Mouse (Mus musculus) kidney, embryonic 16.5 days (tissue): ENCODE data around the gene Atad1. TPM values are rescaled to one million over a fixed set of nuclear protein-coding genes. Genes with fewer than 3 reads are reported as not detected.
"Not testable (repeated sequence)": the region's sequence is repeated elsewhere in the genome, so short reads cannot be mapped to it uniquely, and the experiment has no call there.

Experiments
- ATAC-seq: fragments of 200-750 bp; cut with Nextera tagmentation; 2 replicates; pipeline ENCODE4 v1.8.0; 2017; ENCODE audit warnings: moderate TSS enrichment; ENCODE audit not compliant: low FRiP score, low TSS enrichment
- H3K27ac ChIP-seq: fragments of 300-500 bp; sonication (generic); 2 replicates; pipeline ENCODE4 v1.5.1; 2014; ENCODE audit warnings: low read length
- H3K27me3 ChIP-seq: fragments of 300-500 bp; sonication (generic); 2 replicates; pipeline ENCODE4 v1.6.1; 2014; ENCODE audit warnings: low read length, control low read depth, mixed read lengths; ENCODE audit not compliant: insufficient read depth
- H3K36me3 ChIP-seq: fragments of 300-500 bp; sonication (generic); 2 replicates; pipeline ENCODE4 v1.6.1; 2014; ENCODE audit warnings: low read length, control low read depth, mixed read lengths; ENCODE audit not compliant: insufficient read depth
- H3K4me1 ChIP-seq: fragments of 300-500 bp; sonication (generic); 2 replicates; pipeline ENCODE4 v1.6.1; 2014; ENCODE audit warnings: low read length, control low read depth, mixed read lengths; ENCODE audit not compliant: insufficient read depth
- H3K4me2 ChIP-seq: fragments of 300-500 bp; sonication (generic); replicated peaks from 2 replicates; pipeline ENCODE4 v1.6.1; 2014; ENCODE audit warnings: low read depth, low read length
- H3K4me3 ChIP-seq: fragments of 300-500 bp; sonication (generic); 2 replicates; pipeline ENCODE4 v1.5.1; 2014; ENCODE audit warnings: mild to moderate bottlenecking, low read length
- H3K9ac ChIP-seq: fragments of 300-500 bp; sonication (generic); replicated peaks from 2 replicates; pipeline ENCODE4 v1.6.1; 2014; ENCODE audit warnings: low read length
- H3K9me3 ChIP-seq: fragments of 300-500 bp; sonication (generic); 2 replicates; pipeline ENCODE4 v1.6.1; 2016; ENCODE audit warnings: low read length, control low read depth
- WGBS: fragments of 180-500 bp; shearing (Covaris S2); extraction: QIAGEN DNeasy Blood & Tissue Kit; methylation state at CpG from one replicate; pipeline ENCODE4 v1.1.7; 2014; 5-methylcytosine and 5-hydroxymethylcytosine counted together
- polyA plus RNA-seq: library from polyadenylated mRNA; unstranded; fragments of >200 nt; fragmentation: Nextera tagmentation; extraction: Ambion mirVana; gene quantifications from 2 replicates; pipeline ENCODE4 v1.2.1, GENCODE M21; 2015

Gene Atad1
- polyA plus RNA-seq, 1 experiment from 2014 or later, result 90.3 TPM

DNA sequence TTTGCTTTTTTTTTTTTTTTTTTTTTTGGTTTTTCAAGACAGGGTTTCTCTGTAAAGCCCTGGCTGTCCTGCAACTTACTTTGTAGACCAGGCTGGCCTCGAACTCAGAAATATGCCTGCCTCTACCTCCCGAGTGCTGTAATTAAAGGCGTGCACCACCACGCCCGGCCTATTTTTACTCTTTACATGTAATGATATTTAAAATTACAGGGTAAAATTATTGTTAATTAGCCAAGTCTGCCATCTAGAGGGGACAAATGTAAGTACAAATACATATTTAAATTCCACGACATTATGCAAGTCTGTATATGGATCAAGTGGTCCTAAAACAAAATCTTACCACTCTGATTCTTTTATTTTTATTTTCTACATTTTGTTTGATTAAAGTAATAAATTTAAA is 49.9 kb downstream of the Atad1 start:
- 72% methylated on average over 6 of the region's 6 CpGs for WGBS
- peaks cover 30% of the 10 kb centered on the region for H3K36me3 ChIP-seq

DNA sequence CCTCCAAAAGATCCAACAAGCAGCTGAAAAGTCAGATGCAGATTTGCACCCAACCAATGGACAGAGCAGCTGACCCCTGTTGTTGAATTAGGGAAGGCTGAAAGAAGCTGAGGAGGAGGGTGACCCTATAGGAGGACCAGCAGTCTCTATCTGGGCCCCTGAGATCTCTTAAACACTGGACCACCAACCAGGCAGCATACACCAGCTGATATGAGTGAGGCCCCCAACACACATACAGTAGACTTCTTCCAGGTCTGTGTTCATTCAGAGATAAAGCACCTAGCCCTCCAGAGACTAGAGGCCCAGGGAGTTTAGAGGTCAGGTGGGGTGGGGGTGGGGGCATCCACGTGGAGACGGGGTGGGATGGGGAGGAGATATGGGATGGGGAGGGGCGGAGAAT is 51.4 kb downstream of the Atad1 start:
- not testable (repeated sequence) for H3K4me3 ChIP-seq, ATAC-seq, H3K9ac ChIP-seq, H3K27ac ChIP-seq, H3K4me2 ChIP-seq, H3K9me3 ChIP-seq, H3K27me3 ChIP-seq, H3K4me1 ChIP-seq
- WGBS, result 91% methylated on average over 3 of the region's 3 CpGs
- H3K36me3 ChIP-seq, result peaks cover 16% of the 10 kb centered on the region

More for the DNA sequence above, 49.9 kb downstream of the Atad1 start:
- H3K4me3 ChIP-seq, result no peak overlapping the region
- H3K9me3 ChIP-seq, result no peaks in the 10 kb centered on the region
- H3K4me2 ChIP-seq, result no peak overlapping the region
- no peaks in the 10 kb centered on the region for H3K4me1 ChIP-seq
- ATAC-seq, result no peak
- no peak overlapping the region for H3K27ac ChIP-seq
- H3K27me3 ChIP-seq, result no peaks in the 10 kb centered on the region
- H3K9ac ChIP-seq, result no peak overlapping the region

DNA sequence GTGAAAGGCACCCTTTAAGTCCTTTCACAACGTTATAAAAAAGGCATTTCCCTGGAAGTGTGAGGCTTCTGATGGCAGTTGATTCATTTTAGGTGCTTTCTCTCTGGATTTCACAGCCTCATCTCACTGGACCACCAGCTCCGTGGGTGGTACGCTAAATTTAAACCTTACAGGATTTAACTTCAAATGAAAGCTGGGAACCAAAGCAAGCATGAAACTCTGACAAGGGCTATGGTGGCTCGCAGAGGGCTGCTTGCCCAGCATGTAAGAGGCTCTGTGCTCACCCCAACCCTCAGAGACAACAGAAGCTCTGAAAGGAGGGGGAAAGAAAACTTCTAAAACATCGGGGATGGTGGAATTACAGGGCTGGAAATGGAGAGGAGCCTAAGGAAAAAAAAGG is 51.9 kb downstream of the Atad1 start:
- Histone ChIP-seq H3K27ac (no peak overlapping the region), H3K4me1 (no peaks in the 10 kb centered on the region), H3K9ac (no peak overlapping the region), H3K4me2 (no peak overlapping the region), H3K4me3 (no peak overlapping the region), H3K9me3 (no peaks in the 10 kb centered on the region), H3K36me3 (peaks cover 12% of the 10 kb centered on the region), H3K27me3 (no peaks in the 10 kb centered on the region)
- 87% methylated on average over 5 of the region's 5 CpGs for WGBS
- ATAC-seq, result no peak

DNA sequence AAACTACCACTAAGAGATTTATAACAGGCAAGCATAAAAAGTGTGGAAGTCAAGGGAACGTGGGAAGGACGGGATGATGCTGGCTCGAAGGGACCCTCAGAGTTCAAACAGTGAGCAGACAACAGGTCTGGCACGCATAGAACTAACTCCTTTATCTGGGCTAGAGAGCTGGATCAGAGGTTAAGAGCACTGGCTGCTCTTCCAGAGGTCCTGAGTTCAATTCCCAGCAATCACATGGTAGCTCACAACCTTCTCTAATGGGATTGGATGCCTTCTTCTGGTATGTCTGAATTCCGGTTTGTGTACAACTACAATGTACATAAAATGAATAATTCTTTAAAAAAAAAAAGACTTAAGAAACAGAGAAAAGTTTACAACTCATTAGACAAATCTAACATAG is 56.5 kb downstream of the Atad1 start:
- Histone ChIP-seq H3K9ac (no peak overlapping the region), H3K4me2 (no peak overlapping the region), H3K27me3 (no peaks in the 10 kb centered on the region), H3K9me3 (no peaks in the 10 kb centered on the region), H3K27ac (no peak overlapping the region), H3K4me1 (no peaks in the 10 kb centered on the region), H3K36me3 (peaks cover 18% of the 10 kb centered on the region), H3K4me3 (no peak overlapping the region)
- no peak for ATAC-seq
- 90% methylated on average over 5 of the region's 5 CpGs for WGBS

- no peak overlapping the region for H3K9ac ChIP-seq
- WGBS, result 89% methylated on average over 2 of the region's 2 CpGs
- H3K9me3 ChIP-seq, result no peaks in the 10 kb centered on the region
- no peak for ATAC-seq
- no peak overlapping the region for H3K27ac ChIP-seq
- peaks cover 22% of the 10 kb centered on the region for H3K36me3 ChIP-seq
- H3K4me1 ChIP-seq, result no peaks in the 10 kb centered on the region
- no peaks in the 10 kb centered on the region for H3K27me3 ChIP-seq
- no peak overlapping the region for H3K4me2 ChIP-seq
- H3K4me3 ChIP-seq, result no peak overlapping the region
Observed at GRCm38 (mm10) chr19:32680894-32681293, 58.7 kb downstream of the Atad1 start.

- H3K9me3 ChIP-seq, result no peaks in the 10 kb centered on the region
- H3K9ac ChIP-seq, result no peak overlapping the region
- H3K4me3 ChIP-seq, result no peak overlapping the region
- no peaks in the 10 kb centered on the region for H3K4me1 ChIP-seq
- no peak overlapping the region for H3K27ac ChIP-seq
- H3K4me2 ChIP-seq, result no peak overlapping the region
- H3K27me3 ChIP-seq, result no peaks in the 10 kb centered on the region
- 94% methylated on average over 3 of the region's 3 CpGs for WGBS
- peaks cover 26% of the 10 kb centered on the region; the same call in 1 of the 2 replicates for H3K36me3 ChIP-seq
- no peak for ATAC-seq
Observed at GRCm38 (mm10) chr19:32675766-32676165, 63.8 kb downstream of the Atad1 start.

GRCm38 (mm10) chr19:32667830-32668229 is 71.8 kb downstream of the Atad1 start:
- not testable (repeated sequence) for H3K9ac ChIP-seq, ATAC-seq, H3K4me2 ChIP-seq, H3K9me3 ChIP-seq, H3K4me1 ChIP-seq, H3K27ac ChIP-seq, H3K27me3 ChIP-seq, H3K4me3 ChIP-seq
- H3K36me3 ChIP-seq, result peaks cover 13% of the 10 kb centered on the region
- WGBS, result 95% methylated on average over 1 of the region's 1 CpGs

DNA sequence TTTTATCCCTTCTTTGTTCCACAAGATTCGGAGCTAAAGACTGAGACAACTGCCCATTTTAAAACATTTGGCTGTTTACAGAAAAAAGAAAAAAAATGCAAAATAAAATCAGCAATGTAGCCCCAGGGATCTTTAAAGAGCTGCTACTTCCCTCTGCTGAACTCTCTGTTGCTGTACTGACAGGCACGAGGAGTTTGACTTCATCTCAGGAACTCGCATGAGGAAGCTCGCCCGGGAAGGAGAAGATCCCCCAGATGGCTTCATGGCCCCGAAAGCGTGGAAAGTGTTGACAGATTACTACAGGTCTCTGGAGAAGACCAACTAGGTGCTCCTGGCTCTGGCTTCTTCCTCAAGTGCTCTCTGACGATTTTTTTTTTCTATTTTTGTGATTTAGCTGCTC is 74.3 kb downstream of the Atad1 start:
- Histone ChIP-seq H3K9me3 (no peaks in the 10 kb centered on the region), H3K36me3 (peaks cover 3% of the 10 kb centered on the region; the same call in 1 of the 2 replicates), H3K4me1 (no peaks in the 10 kb centered on the region), H3K4me3 (no peak overlapping the region), H3K27ac (no peak overlapping the region), H3K27me3 (no peaks in the 10 kb centered on the region), H3K4me2 (no peak overlapping the region), H3K9ac (no peak overlapping the region)
- no peak for ATAC-seq
- WGBS, result 89% methylated on average over 8 of the region's 8 CpGs

GRCm38 (mm10) chr19:32662936-32663335 is 76.7 kb downstream of the Atad1 start:
- no peaks in the 10 kb centered on the region for H3K9me3 ChIP-seq
- no peak overlapping the region for H3K27ac ChIP-seq
- no peak for ATAC-seq
- no peak overlapping the region for H3K4me2 ChIP-seq
- WGBS, result 88% methylated on average over 6 of the region's 6 CpGs
- no peak overlapping the region for H3K4me3 ChIP-seq
- no peaks in the 10 kb centered on the region for H3K27me3 ChIP-seq
- H3K36me3 ChIP-seq, result peaks cover 3% of the 10 kb centered on the region; the same call in 1 of the 2 replicates
- H3K9ac ChIP-seq, result no peak overlapping the region
- no peaks in the 10 kb centered on the region for H3K4me1 ChIP-seq

GRCm38 (mm10) chr19:32659346-32659745 is 80.2 kb downstream of the Atad1 start:
- H3K4me2 ChIP-seq, result no peak overlapping the region
- H3K9ac ChIP-seq, result no peak overlapping the region
- H3K27me3 ChIP-seq, result no peaks in the 10 kb centered on the region
- H3K27ac ChIP-seq, result no peak overlapping the region
- no peaks in the 10 kb centered on the region for H3K9me3 ChIP-seq
- 70% methylated on average over 5 of the region's 5 CpGs for WGBS
- H3K36me3 ChIP-seq, result peaks cover 3% of the 10 kb centered on the region; the same call in 1 of the 2 replicates
- ATAC-seq, result no peak
- no peak overlapping the region for H3K4me3 ChIP-seq
- H3K4me1 ChIP-seq, result no peaks in the 10 kb centered on the region
